Comparison of ENCODE assay signal across 12 mouse cellular contexts in the genomic region with DNA sequence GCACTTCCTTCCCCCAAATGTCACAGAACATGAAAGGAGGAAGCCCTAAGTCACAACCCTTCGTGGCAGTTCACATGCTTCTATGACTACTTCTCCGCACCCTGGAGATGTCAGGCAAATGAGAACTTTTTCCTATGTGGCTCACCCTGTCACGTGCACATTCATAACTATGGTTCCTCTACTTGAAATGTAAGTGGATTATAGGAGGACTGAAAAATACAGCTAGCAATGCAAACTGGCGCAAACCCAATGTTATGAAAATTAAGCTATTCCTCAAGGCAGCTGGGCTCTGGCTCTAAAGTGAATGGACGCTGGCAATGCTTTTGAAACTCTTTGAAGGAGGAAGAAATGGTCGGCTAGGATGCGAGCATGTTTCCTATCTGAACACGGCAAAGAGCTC. TPM values are rescaled to one million over a fixed set of nuclear protein-coding genes. Genes with fewer than 3 reads are reported as not detected.
DNase-seq lines count a peak whose midpoint lies in the region; ATAC-seq and TF ChIP-seq lines count a peak whose summit lies in the region.
"Had no signal": no experiment of that assay in that cellular context is flagged by ENCODE, and none has a peak within 500 bp of the region (broad histone marks: within the 10 kb centered on the region; RNA-seq: fewer than 3 reads in every experiment).

No protein-coding gene starts in this region.

- H3K36me3 ChIP-seq in heart, embryonic 11.5 days (ENCODE audit: control insufficient read depth, insufficient read depth, low read length), result no peaks in the 10 kb centered on the region
- H3K36me3 ChIP-seq in lung, postnatal 0 days (ENCODE audit: insufficient read depth, low read length), result no peaks in the 10 kb centered on the region
- no peaks in the 10 kb centered on the region for H3K36me3 ChIP-seq in midbrain, embryonic 16.5 days (ENCODE audit: control insufficient read depth, insufficient read depth, low read length)

- no peak for TF ChIP-seq CTCF in lung, postnatal 0 days (IDR thresholded peaks at IDR 0.05)

- H3K4me3 ChIP-seq in heart, embryonic 11.5 days (ENCODE audit: low read depth, low read length), result no peak overlapping the region
- no peak overlapping the region for H3K4me3 ChIP-seq in lung, postnatal 0 days (ENCODE audit: low read depth, low read length)
- no peak overlapping the region for H3K4me3 ChIP-seq in midbrain, embryonic 16.5 days (ENCODE audit: low read depth, low read length)
- H3K4me3 ChIP-seq: erythroblast, embryonic 14.5 days had no signal

- H3K4me2 ChIP-seq in heart, embryonic 11.5 days, result peak overlapping the region; percentile 3; the same call in 1 of the 2 replicates
- 0 out of 2 replicates have a peak overlapping the region, but pooled peaks have one; percentile 17 for H3K4me2 ChIP-seq in lung, postnatal 0 days (replicated peaks; ENCODE audit: low read depth, low read length)
- 0 out of 2 replicates have a peak overlapping the region, but pooled peaks have one; percentile 13 for H3K4me2 ChIP-seq in midbrain, embryonic 16.5 days (ENCODE audit: low read length)
- H3K4me2 ChIP-seq: liver, embryonic 11.5 days had no signal

- H3K9ac ChIP-seq in heart, embryonic 11.5 days (ENCODE audit: low read depth, low read length), result no peak overlapping the region
- H3K9ac ChIP-seq in lung, postnatal 0 days (replicated peaks; ENCODE audit: low read depth), result no peak overlapping the region
- no peak overlapping the region for H3K9ac ChIP-seq in midbrain, embryonic 16.5 days (ENCODE audit: low read depth, low read length)

- no peak overlapping the region for H3K27ac ChIP-seq in heart, embryonic 11.5 days (ENCODE audit: low read depth, low read length)
- H3K27ac ChIP-seq in lung, postnatal 0 days (ENCODE audit: low read length), result no peak overlapping the region
- H3K27ac ChIP-seq in midbrain, embryonic 16.5 days (ENCODE audit: low read length), result no peak overlapping the region

- no peaks in the 10 kb centered on the region for H3K9me3 ChIP-seq in heart, embryonic 11.5 days (replicated peaks; ENCODE audit: control insufficient read depth, low read length)
- H3K9me3 ChIP-seq in lung, postnatal 0 days (ENCODE audit: low read length), result no peaks in the 10 kb centered on the region
- H3K9me3 ChIP-seq in midbrain, embryonic 16.5 days (replicated peaks; ENCODE audit: control insufficient read depth, low read length, poor library complexity, severe bottlenecking), result no peaks in the 10 kb centered on the region

- H3K4me1 ChIP-seq in heart, embryonic 11.5 days (ENCODE audit: control insufficient read depth, insufficient read depth, low read length), result peaks cover 18% of the 10 kb centered on the region
- peaks cover 16% of the 10 kb centered on the region; the same call in 1 of the 2 replicates for H3K4me1 ChIP-seq in lung, postnatal 0 days (ENCODE audit: insufficient read depth, low read depth, low read length)
- H3K4me1 ChIP-seq in midbrain, embryonic 16.5 days (ENCODE audit: control insufficient read depth, insufficient read depth, low read length), result peaks cover 17% of the 10 kb centered on the region

- H3K27me3 ChIP-seq in heart, embryonic 11.5 days (ENCODE audit: control insufficient read depth, insufficient read depth, low read length), result no peaks in the 10 kb centered on the region
- H3K27me3 ChIP-seq in lung, postnatal 0 days (replicated peaks; ENCODE audit: insufficient read depth, low read length), result no peaks in the 10 kb centered on the region
- no peaks in the 10 kb centered on the region for H3K27me3 ChIP-seq in midbrain, embryonic 16.5 days (ENCODE audit: control insufficient read depth, insufficient read depth, low read depth, low read length)

- no peak for DNase-seq in heart, postnatal 4 days
- DNase-seq in lung, postnatal 0 days (ENCODE audit: low spot score), result peak; percentile 46
- no peak for DNase-seq in lung, postnatal 14 days
- peak; percentile 32 for DNase-seq in brain, adult 2 months (ENCODE audit: low read depth, low spot score)
- no peak for DNase-seq in layer of hippocampus, postnatal 36 days
- no peak for DNase-seq in gastrocnemius, adult 8-10 months (ENCODE audit: low spot score in 2 of 2)
- DNase-seq: kidney, postnatal 25 days had no signal

- no peak for ATAC-seq in heart, embryonic 11.5 days (replicated peaks; ENCODE audit: insufficient number of reproducible peaks, low FRiP score, low TSS enrichment)
- 0 out of 2 replicates have a peak, but pooled peaks have one; percentile 21 for ATAC-seq in lung, postnatal 0 days
- no peak; the same call in 1 of the 2 replicates for ATAC-seq in midbrain, embryonic 16.5 days
- ATAC-seq: inflammation-experienced regulatory T-cells, adult 6 months had no signal

- no peak for TF ChIP-seq EP300 in lung, postnatal 0 days (IDR thresholded peaks at IDR 0.05)

- WGBS in heart, embryonic 11.5 days (ENCODE audit: insufficient replicate concordance), result 33% methylated on average over 8 of the region's 8 CpGs
- WGBS in lung, postnatal 0 days, result 15% methylated on average over 8 of the region's 8 CpGs
- WGBS in midbrain, embryonic 16.5 days, result 19% methylated on average over 8 of the region's 8 CpGs

RNA-seq across cellular contexts. Expression of gene Myo1b, which starts 8.1 kb away (rescaled TPM):
- polyA plus RNA-seq in heart, embryonic 11.5 days (2014; fragmentation: Nextera tagmentation; extraction: Ambion mirVana), result 39.1 and 51.8 TPM in 2 replicates
- total RNA-seq in heart, postnatal 4 days (2021), result 10 to 100 TPM; 60.3 to 64.2 TPM
- polyA plus RNA-seq in lung, postnatal 0 days (2015; fragmentation: Nextera tagmentation; extraction: Ambion mirVana), result 108 and 132 TPM in 2 replicates
- polyA plus RNA-seq in midbrain, embryonic 16.5 days (2015; fragmentation: Nextera tagmentation; extraction: Ambion mirVana), result 57.6 and 66.1 TPM in 2 replicates
- 10 to 100 TPM; 12.2 TPM for total RNA-seq in layer of hippocampus, postnatal 36 days (2021)
- total RNA-seq in gastrocnemius, adult 8-10 months (2022), result 10 to 100 TPM in 1 of 4 experiments, 1 to 10 TPM in 3; 4.5 to 11.0 (median 6.0) TPM
- polyA plus RNA-seq: erythroblast, embryonic 14.5 days had no signal

Comparison
In these comparisons a context has a peak if more than half of its experiments do, and no peak if none do; other contexts are left out.
1. DNase-seq: peak in lung, postnatal 0 days (single experiment) and brain, adult 2 months (single experiment); none in heart, postnatal 4 days (single experiment), lung, postnatal 14 days (single experiment), layer of hippocampus, postnatal 36 days (0 of 2) and gastrocnemius, adult 8-10 months (0 of 2).
2. RNA of gene Myo1b, which starts 8.1 kb away (total RNA-seq): 60.3 to 64.2 TPM in heart, postnatal 4 days; 12.2 TPM in layer of hippocampus, postnatal 36 days and 4.5 to 11.0 TPM in gastrocnemius, adult 8-10 months; every median in the first group is over 4 times any median in the second.
3. Peak in every context shown above with its lines, with median percentiles within 50 percentile points of each other: H3K4me2 ChIP-seq.